Mouse (Mus musculus) neural tube, embryonic 15.5 days (tissue): ENCODE results near the gene Slc25a51. TPM values are rescaled to one million over a fixed set of nuclear protein-coding genes. Genes with fewer than 3 reads are reported as not detected.

Source experiments
- microRNA-seq: library from miRNA; unstranded; fragments of <30 nt; microRNA quantifications from one replicate; pipeline ENCODE4, GENCODE M21; 2017
- polyA plus RNA-seq: library from polyadenylated mRNA; unstranded; fragments of >200 nt; fragmentation: Nextera tagmentation; extraction: Ambion mirVana; gene quantifications from 2 replicates; pipeline ENCODE4 v1.2.1, GENCODE M21; 2015

Slc25a51 gene
- polyA plus RNA-seq, 1 experiment from 2014 or later = 68.1 TPM

Small RNA genes lying within 50 kb of the gene (microRNA-seq; reads per million reads assigned to microRNA genes)
- not detected for gene Gm25692

Other genes with a start within 250 kb of the Slc25a51 start
- gene Frmpd1, start 223.9 kb downstream of the Slc25a51 start, polyA plus RNA-seq = 2.9 and 3.1 TPM in 2 replicates
- 22.8 and 23.5 TPM in 2 replicates for gene Trmt10b, start 111.6 kb downstream of the Slc25a51 start, polyA plus RNA-seq
- gene Dcaf10, start 66.7 kb downstream of the Slc25a51 start, polyA plus RNA-seq = 8.0 and 8.6 TPM in 2 replicates
- gene Exosc3, start 66.0 kb downstream of the Slc25a51 start, polyA plus RNA-seq = 30.6 and 48.7 TPM in 2 replicates
- gene Shb, start 123.7 kb upstream of the Slc25a51 start, polyA plus RNA-seq = 3.9 and 4.7 TPM in 2 replicates